Mouse (Mus musculus) liver, embryonic 14.5 days (tissue): Measurements from ENCODE around the gene H2-Eb2.

Experiments
- CTCF ChIP-seq: IDR thresholded peaks from 2 replicates; pipeline ENCODE4 v1.5.1; 2016; ENCODE audit warnings: antibody characterized with exemption, low read depth, control low read depth
- EP300 ChIP-seq: IDR thresholded peaks from 2 replicates; pipeline ENCODE4 v1.6.1; 2016; ENCODE audit warnings: antibody characterized with exemption, low read depth

- no peak for TF ChIP-seq EP300
- TF ChIP-seq CTCF, result no peak
Measured at GRCm38 (mm10) chr17:34286501-34286900, 39.0 kb upstream of the H2-Eb2 start.
